Mouse (Mus musculus): ENCODE measurements around the gene S100g. TPM values are rescaled to one million over a fixed set of nuclear protein-coding genes. Genes with fewer than 3 reads are reported as not detected.

S100g gene
- 0.47 TPM in 1 of 2 replicates, not detected in the other for polyA plus RNA-seq (2014; fragmentation: Nextera tagmentation; extraction: Ambion mirVana)

DNA sequence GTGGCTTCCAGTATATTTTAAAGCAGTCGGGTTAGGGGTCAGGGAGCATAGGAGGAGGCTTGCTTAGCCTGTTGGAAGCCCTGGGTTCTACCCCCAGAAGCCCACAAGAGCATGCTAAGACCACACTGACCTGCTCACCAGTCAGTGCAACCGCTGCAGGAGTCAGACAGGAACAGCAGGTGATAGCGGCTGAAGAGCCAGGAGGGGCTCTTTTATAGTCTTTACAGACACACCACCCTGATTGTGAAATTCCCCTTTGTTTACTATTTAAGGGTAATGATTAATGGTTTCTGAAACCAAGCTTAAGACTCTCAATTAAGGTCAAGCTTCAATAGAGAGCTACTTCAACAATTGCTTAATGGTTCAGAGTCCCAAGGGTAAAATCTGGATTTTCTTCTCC, at the start of gene S100g:
TSS of gene S100g (minus strand) at position 217 of the 400 bp plus-strand sequence.
- Histone ChIP-seq H3K27ac (ENCODE audit: low read depth, low read length) (no peak within 1 kb of the TSS), H3K4me3 (ENCODE audit: low read depth, low read length) (no peak within 1 kb of the TSS), H3K9ac (ENCODE audit: low read depth, low read length) (no peak within 1 kb of the TSS), H3K4me1 (replicated peaks; ENCODE audit: control insufficient read depth, insufficient read depth, low read length) (no peaks in the 10 kb centered on the region), H3K36me3 (ENCODE audit: control insufficient read depth, insufficient read depth, low read length) (no peaks in the 10 kb centered on the region), H3K4me2 (replicated peaks; ENCODE audit: low read depth, low read length) (no peak within 1 kb of the TSS), H3K27me3 (ENCODE audit: control insufficient read depth, insufficient read depth, low read length) (peaks cover 2% of the 10 kb centered on the region; the same call in 1 of the 2 replicates), H3K9me3 (ENCODE audit: control insufficient read depth, low read length) (no peaks in the 10 kb centered on the region)
- ATAC-seq (ENCODE audit: low FRiP score) (no peak), DNase-seq (ENCODE audit: low spot score) (no peak)
- WGBS: 36% methylated on average over 3 of the region's 3 CpGs

GRCm38 (mm10) chrX:162992121-162992520, 27.7 kb upstream of the S100g start:
- Histone ChIP-seq H3K27me3 (ENCODE audit: control insufficient read depth, insufficient read depth, low read length) (no peaks in the 10 kb centered on the region), H3K9me3 (ENCODE audit: control insufficient read depth, low read length) (no peaks in the 10 kb centered on the region), H3K4me2 (replicated peaks; ENCODE audit: low read depth, low read length) (no peak overlapping the region), H3K9ac (ENCODE audit: low read depth, low read length) (no peak overlapping the region), H3K36me3 (ENCODE audit: control insufficient read depth, insufficient read depth, low read length) (no peaks in the 10 kb centered on the region), H3K4me3 (ENCODE audit: low read depth, low read length) (no peak overlapping the region), H3K27ac (ENCODE audit: low read depth, low read length) (no peak overlapping the region), H3K4me1 (replicated peaks; ENCODE audit: control insufficient read depth, insufficient read depth, low read length) (no peaks in the 10 kb centered on the region)
- ATAC-seq (ENCODE audit: low FRiP score) (no peak), DNase-seq (ENCODE audit: low spot score) (no peak)
- WGBS: 76% methylated on average over 3 of the region's 3 CpGs

DNA sequence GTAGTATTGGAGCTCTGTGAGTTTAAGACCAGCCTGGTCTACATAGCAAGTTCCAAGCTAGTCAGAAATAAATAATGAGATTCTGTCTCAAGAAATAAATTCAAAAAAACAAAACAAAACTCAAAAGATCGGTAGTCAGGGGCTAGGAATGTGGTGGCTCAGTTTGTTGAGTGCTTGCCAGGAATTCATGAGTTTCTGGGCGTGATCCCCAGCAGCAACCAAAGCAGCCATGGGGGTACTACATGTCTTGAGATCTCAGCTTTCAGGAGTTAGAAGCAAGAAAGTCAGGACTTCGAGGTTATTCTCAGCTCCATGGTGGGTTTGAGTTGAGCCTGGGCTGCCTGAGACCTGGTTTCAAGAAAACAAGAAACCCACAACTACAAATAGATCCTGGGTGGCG, 27.0 kb upstream of the S100g start:
- ATAC-seq (ENCODE audit: low FRiP score) (no peak), DNase-seq (ENCODE audit: low spot score) (no peak)
- H3K27me3 ChIP-seq (ENCODE audit: control insufficient read depth, insufficient read depth, low read length): no peaks in the 10 kb centered on the region
- no peak overlapping the region for H3K9ac ChIP-seq (ENCODE audit: low read depth, low read length)
- no peaks in the 10 kb centered on the region for H3K36me3 ChIP-seq (ENCODE audit: control insufficient read depth, insufficient read depth, low read length)
- no peaks in the 10 kb centered on the region for H3K9me3 ChIP-seq (ENCODE audit: control insufficient read depth, low read length)
- no peak overlapping the region for H3K4me2 ChIP-seq (replicated peaks; ENCODE audit: low read depth, low read length)
- H3K4me1 ChIP-seq (replicated peaks; ENCODE audit: control insufficient read depth, insufficient read depth, low read length): no peaks in the 10 kb centered on the region
- H3K27ac ChIP-seq (ENCODE audit: low read depth, low read length): no peak overlapping the region
- 89% methylated on average over 4 of the region's 4 CpGs for WGBS
- H3K4me3 ChIP-seq (ENCODE audit: low read depth, low read length): no peak overlapping the region

DNA sequence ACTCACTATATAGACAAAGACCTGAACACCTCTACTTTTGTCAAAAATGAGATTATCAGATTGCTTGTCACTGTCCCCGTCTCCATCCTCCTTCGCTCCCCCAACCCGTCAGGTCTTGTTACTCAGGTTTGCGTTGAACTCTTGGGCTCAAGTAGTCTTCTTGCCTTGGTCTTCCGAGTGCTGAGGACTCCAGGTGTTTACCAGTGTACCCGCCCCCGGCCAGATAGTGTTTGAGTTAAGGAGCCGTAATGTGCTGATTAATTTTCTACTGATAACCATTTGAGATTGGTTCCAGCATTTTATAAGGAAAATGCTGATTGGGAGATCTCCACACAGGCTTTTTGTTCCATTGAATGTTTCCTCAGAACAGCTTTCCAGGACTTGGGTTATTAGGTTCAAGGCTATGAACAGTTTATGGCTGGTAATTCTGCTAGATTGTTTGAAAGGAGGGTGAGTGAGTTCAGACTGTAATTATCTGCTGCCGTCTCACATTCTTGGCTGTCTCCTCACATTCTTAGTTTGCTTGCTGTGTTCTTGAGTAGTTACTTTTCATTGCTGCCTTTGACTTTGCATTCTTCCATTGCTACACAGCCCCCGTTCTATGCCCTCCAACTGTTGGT, 22.6 kb upstream of the S100g start:
- no peak overlapping the region for H3K9ac ChIP-seq (ENCODE audit: low read depth, low read length)
- no peaks in the 10 kb centered on the region for H3K9me3 ChIP-seq (ENCODE audit: control insufficient read depth, low read length)
- ATAC-seq (ENCODE audit: low FRiP score) (no peak), DNase-seq (ENCODE audit: low spot score) (no peak)
- 93% methylated on average over 10 of the region's 10 CpGs for WGBS
- H3K27me3 ChIP-seq (ENCODE audit: control insufficient read depth, insufficient read depth, low read length): no peaks in the 10 kb centered on the region
- no peaks in the 10 kb centered on the region for H3K36me3 ChIP-seq (ENCODE audit: control insufficient read depth, insufficient read depth, low read length)
- no peak overlapping the region for H3K27ac ChIP-seq (ENCODE audit: low read depth, low read length)
- no peak overlapping the region for H3K4me3 ChIP-seq (ENCODE audit: low read depth, low read length)
- H3K4me2 ChIP-seq (replicated peaks; ENCODE audit: low read depth, low read length): no peak overlapping the region
- H3K4me1 ChIP-seq (replicated peaks; ENCODE audit: control insufficient read depth, insufficient read depth, low read length): no peaks in the 10 kb centered on the region

GRCm38 (mm10) chrX:162976194-162976593, 11.8 kb upstream of the S100g start:
- Histone ChIP-seq H3K4me1 (replicated peaks; ENCODE audit: control insufficient read depth, insufficient read depth, low read length) (no peaks in the 10 kb centered on the region), H3K4me2 (replicated peaks; ENCODE audit: low read depth, low read length) (no peak overlapping the region), H3K9ac (ENCODE audit: low read depth, low read length) (no peak overlapping the region), H3K4me3 (ENCODE audit: low read depth, low read length) (no peak overlapping the region), H3K27me3 (ENCODE audit: control insufficient read depth, insufficient read depth, low read length) (no peaks in the 10 kb centered on the region), H3K9me3 (ENCODE audit: control insufficient read depth, low read length) (no peaks in the 10 kb centered on the region), H3K36me3 (ENCODE audit: control insufficient read depth, insufficient read depth, low read length) (no peaks in the 10 kb centered on the region), H3K27ac (ENCODE audit: low read depth, low read length) (no peak overlapping the region)
- no peak for DNase-seq (ENCODE audit: low spot score)
- WGBS: 92% methylated on average over 3 of the region's 3 CpGs
- no peak for ATAC-seq (ENCODE audit: low FRiP score)

DNA sequence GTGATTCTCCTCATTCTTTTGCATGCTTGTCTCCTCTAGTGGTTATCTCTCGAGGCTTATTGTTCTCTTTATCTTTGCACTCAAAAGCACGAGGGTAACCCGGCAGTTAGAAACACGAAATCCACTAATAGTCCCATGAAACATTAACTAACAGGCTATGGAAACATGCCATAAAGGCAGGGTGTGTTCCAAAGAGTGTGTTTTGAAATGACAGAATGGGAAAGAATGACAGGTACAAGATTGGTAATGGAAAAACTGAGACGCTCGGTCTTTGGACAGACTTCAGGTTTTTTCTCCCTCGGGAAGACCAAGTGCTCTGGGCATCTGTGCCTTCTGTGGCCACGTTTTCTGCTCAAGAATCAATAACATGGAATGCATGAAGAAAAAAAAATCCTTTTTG, 3.1 kb upstream of the S100g start:
- H3K4me2 ChIP-seq (replicated peaks; ENCODE audit: low read depth, low read length): no peak overlapping the region
- H3K4me3 ChIP-seq (ENCODE audit: low read depth, low read length): no peak overlapping the region
- H3K9ac ChIP-seq (ENCODE audit: low read depth, low read length): no peak overlapping the region
- H3K9me3 ChIP-seq (ENCODE audit: control insufficient read depth, low read length): no peaks in the 10 kb centered on the region
- H3K36me3 ChIP-seq (ENCODE audit: control insufficient read depth, insufficient read depth, low read length): no peaks in the 10 kb centered on the region
- 77% methylated on average over 8 of the region's 8 CpGs for WGBS
- DNase-seq (ENCODE audit: low spot score): no peak
- ATAC-seq (ENCODE audit: low FRiP score): no peak
- H3K27me3 ChIP-seq (ENCODE audit: control insufficient read depth, insufficient read depth, low read length): no peaks in the 10 kb centered on the region; the same call in 1 of the 2 replicates
- H3K27ac ChIP-seq (ENCODE audit: low read depth, low read length): no peak overlapping the region
- H3K4me1 ChIP-seq (replicated peaks; ENCODE audit: control insufficient read depth, insufficient read depth, low read length): no peaks in the 10 kb centered on the region

DNA sequence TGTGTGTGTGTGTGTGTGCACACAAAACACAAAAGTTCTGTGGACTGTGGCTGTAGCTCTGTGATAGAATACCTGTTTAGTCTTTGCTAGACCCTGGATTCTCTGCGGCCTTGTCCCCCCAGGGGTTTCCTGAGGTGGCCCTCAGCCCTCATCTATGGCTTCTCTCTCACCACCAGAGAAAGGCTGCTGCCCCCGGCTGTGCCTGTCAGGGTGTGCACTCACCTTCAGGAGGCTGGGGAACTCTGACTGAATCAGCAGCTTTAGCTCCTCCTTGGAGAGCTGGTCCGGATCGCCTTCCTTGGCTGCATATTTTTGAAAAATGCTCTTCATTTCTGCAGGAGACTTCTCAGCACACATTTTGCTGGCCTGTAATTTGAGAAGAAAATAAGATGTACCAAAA, 559 bp downstream of the S100g start:
- Histone ChIP-seq H3K9ac (ENCODE audit: low read depth, low read length) (no peak overlapping the region), H3K4me2 (replicated peaks; ENCODE audit: low read depth, low read length) (no peak overlapping the region), H3K36me3 (ENCODE audit: control insufficient read depth, insufficient read depth, low read length) (no peaks in the 10 kb centered on the region), H3K4me1 (replicated peaks; ENCODE audit: control insufficient read depth, insufficient read depth, low read length) (no peaks in the 10 kb centered on the region), H3K27ac (ENCODE audit: low read depth, low read length) (no peak overlapping the region), H3K27me3 (ENCODE audit: control insufficient read depth, insufficient read depth, low read length) (peaks cover 2% of the 10 kb centered on the region; the same call in 1 of the 2 replicates), H3K9me3 (ENCODE audit: control insufficient read depth, low read length) (no peaks in the 10 kb centered on the region), H3K4me3 (ENCODE audit: low read depth, low read length) (no peak overlapping the region)
- DNase-seq (ENCODE audit: low spot score) (no peak), ATAC-seq (ENCODE audit: low FRiP score) (no peak)
- WGBS: 41% methylated on average over 4 of the region's 4 CpGs

DNA sequence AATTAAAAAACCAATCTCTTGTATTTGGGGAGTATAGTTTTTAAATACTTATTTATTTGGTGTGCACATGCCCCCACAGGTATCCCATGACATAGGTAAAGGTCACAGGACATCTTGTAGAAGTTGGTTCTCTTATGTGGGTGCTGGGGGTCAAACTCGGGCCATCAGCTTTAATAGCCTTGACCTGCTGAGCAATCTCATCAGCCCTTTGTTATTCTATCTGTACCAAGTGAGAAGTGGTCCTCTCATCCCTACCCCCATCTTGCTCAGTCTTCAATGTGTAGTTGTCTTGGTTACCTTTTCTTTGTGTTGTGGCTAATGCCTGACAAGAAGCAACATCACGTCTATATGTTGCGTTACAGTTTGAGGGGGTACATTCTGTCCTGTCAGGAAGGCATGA, 6.5 kb downstream of the S100g start:
- Histone ChIP-seq H3K4me1 (replicated peaks; ENCODE audit: control insufficient read depth, insufficient read depth, low read length) (no peaks in the 10 kb centered on the region), H3K9me3 (ENCODE audit: control insufficient read depth, low read length) (no peaks in the 10 kb centered on the region), H3K4me2 (replicated peaks; ENCODE audit: low read depth, low read length) (no peak overlapping the region), H3K27ac (ENCODE audit: low read depth, low read length) (no peak overlapping the region), H3K36me3 (ENCODE audit: control insufficient read depth, insufficient read depth, low read length) (no peaks in the 10 kb centered on the region), H3K9ac (ENCODE audit: low read depth, low read length) (no peak overlapping the region), H3K4me3 (ENCODE audit: low read depth, low read length) (no peak overlapping the region), H3K27me3 (ENCODE audit: control insufficient read depth, insufficient read depth, low read length) (peaks cover 2% of the 10 kb centered on the region; the same call in 1 of the 2 replicates)
- no peak for DNase-seq (ENCODE audit: low spot score)
- 77% methylated on average over 3 of the region's 3 CpGs for WGBS
- ATAC-seq (ENCODE audit: low FRiP score): no peak

DNA sequence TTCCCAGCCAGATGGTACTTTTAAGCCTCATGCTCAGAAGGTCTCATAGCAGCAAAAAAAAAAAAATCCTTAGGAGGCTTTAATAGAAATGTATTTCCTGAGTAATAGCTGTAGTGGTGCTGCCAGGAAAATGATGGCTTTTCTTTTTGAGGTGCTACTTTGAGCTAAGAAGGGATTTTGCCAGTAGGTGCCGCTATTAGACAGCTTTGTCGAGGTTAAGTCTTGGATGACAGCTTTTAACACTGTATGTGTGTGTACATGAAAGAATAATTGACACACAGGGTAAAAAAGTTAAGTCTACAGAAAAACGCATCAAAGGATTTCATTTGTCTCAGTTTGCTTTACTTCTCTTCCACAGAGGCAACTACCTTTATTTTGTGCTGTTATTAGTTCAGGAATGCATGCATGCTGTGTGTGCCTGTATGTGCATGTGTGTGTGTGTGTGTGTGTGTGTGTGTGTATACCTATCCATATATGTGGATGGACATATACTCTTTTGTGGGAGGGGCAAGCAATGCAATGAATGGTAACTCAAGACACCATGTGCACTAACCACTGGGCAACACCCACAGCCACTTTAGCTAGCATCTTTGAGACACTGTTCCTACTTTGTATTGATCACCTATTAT, 14.5 kb downstream of the S100g start:
- Histone ChIP-seq H3K9me3 (ENCODE audit: control insufficient read depth, low read length) (no peaks in the 10 kb centered on the region), H3K27me3 (ENCODE audit: control insufficient read depth, insufficient read depth, low read length) (no peaks in the 10 kb centered on the region), H3K36me3 (ENCODE audit: control insufficient read depth, insufficient read depth, low read length) (no peaks in the 10 kb centered on the region), H3K4me3 (ENCODE audit: low read depth, low read length) (no peak overlapping the region), H3K4me2 (replicated peaks; ENCODE audit: low read depth, low read length) (no peak overlapping the region), H3K9ac (ENCODE audit: low read depth, low read length) (no peak overlapping the region), H3K27ac (ENCODE audit: low read depth, low read length) (no peak overlapping the region), H3K4me1 (replicated peaks; ENCODE audit: control insufficient read depth, insufficient read depth, low read length) (no peaks in the 10 kb centered on the region)
- WGBS: 44% methylated on average over 3 of the region's 3 CpGs
- ATAC-seq (ENCODE audit: low FRiP score) (no peak), DNase-seq (ENCODE audit: low spot score) (peak; percentile 51)

Measured in hindbrain, embryonic 11.5 days (tissue).